Mouse (Mus musculus): ENCODE measurements around the gene Dtx3.

Gene Dtx3

DNA sequence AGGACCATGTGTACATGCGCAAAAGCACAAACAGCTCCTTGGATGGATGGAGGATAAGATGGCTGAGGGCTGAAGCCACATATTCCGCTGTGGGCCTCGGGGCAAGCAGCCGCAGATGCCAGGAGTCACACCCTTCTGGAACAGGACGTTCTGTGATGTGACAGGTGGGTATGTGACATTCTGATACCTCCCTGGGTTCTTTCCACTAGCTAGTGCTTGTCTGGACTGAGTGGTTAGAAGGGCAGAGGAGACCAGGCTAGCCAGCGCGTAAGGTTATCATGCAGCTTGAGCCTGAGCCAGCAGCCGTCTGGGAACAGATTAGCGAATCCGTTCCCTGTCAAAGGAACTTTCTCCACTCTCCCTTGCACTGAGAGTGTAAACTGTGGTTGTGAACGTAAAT, 54.6 kb downstream of the Dtx3 start:
- DNase-seq (ENCODE audit: low read depth, low spot score) = no peak
